Mouse (Mus musculus) heart, adult 10 weeks (tissue): ENCODE measurements around the gene Per2. TPM values are rescaled to one million over a fixed set of nuclear protein-coding genes. Genes with fewer than 3 reads are reported as not detected.

Experiments used
- polyA plus RNA-seq: library from polyadenylated mRNA; stranded (reverse); fragments of 350-450 nt; fragmentation: Illumina TruSeq; extraction: RNeasy Lipid Tissue Mini Kit (QIAGEN cat#74804); gene quantifications from one replicate; pipeline ENCODE4 v1.2.3, GENCODE M21; 2014; ENCODE audit warnings: low read depth, low replicate concordance

Gene Per2
- polyA plus RNA-seq = 3.0 TPM

GRCm38 (mm10) chr1:91459059-91459809, at the start of gene Per2:
TSS of gene Per2 (minus strand) at chr1:91459324.

GRCm38 (mm10) chr1:91494457-91495140, 35.5 kb upstream of the Per2 start, which contains the start of gene Traf3ip1:
TSS of gene Traf3ip1 (plus strand) at chr1:91494647.

GRCm38 (mm10) chr1:91413898-91414594, 45.1 kb downstream of the Per2 start, which contains the start of gene Hes6:
TSS of gene Hes6 (minus strand) at chr1:91414038.

GRCm38 (mm10) chr1:91398260-91399062, 60.7 kb downstream of the Per2 start, which contains the start of gene Ilkap:
TSS of gene Ilkap (minus strand) at chr1:91398815.

GRCm38 (mm10) chr1:91366215-91367108, 92.7 kb downstream of the Per2 start, which contains the start of gene Erfe:
TSS of gene Erfe (plus strand) at chr1:91366430.

Other genes starting within 250 kb of the Per2 start
- gene Ube2f, start 209.0 kb downstream of the Per2 start, polyA plus RNA-seq = 48.3 TPM
- 15.4 TPM for gene Scly, start 161.0 kb downstream of the Per2 start, polyA plus RNA-seq
- not detected for gene Espnl, start 137.2 kb downstream of the Per2 start, polyA plus RNA-seq
- 45.7 TPM for gene Klhl30, start 108.3 kb downstream of the Per2 start, polyA plus RNA-seq
- not detected for gene Erfe, start 92.9 kb downstream of the Per2 start, polyA plus RNA-seq
- gene Ilkap, start 60.5 kb downstream of the Per2 start, polyA plus RNA-seq = 66.3 TPM
- gene Hes6, start 45.3 kb downstream of the Per2 start, polyA plus RNA-seq = 20.9 TPM
- gene Traf3ip1, start 35.3 kb upstream of the Per2 start, polyA plus RNA-seq = 7.3 TPM
- 12.3 TPM for gene Asb1, start 81.2 kb upstream of the Per2 start, polyA plus RNA-seq